8 mouse cellular contexts compared by ENCODE assay signal in the genomic region with DNA sequence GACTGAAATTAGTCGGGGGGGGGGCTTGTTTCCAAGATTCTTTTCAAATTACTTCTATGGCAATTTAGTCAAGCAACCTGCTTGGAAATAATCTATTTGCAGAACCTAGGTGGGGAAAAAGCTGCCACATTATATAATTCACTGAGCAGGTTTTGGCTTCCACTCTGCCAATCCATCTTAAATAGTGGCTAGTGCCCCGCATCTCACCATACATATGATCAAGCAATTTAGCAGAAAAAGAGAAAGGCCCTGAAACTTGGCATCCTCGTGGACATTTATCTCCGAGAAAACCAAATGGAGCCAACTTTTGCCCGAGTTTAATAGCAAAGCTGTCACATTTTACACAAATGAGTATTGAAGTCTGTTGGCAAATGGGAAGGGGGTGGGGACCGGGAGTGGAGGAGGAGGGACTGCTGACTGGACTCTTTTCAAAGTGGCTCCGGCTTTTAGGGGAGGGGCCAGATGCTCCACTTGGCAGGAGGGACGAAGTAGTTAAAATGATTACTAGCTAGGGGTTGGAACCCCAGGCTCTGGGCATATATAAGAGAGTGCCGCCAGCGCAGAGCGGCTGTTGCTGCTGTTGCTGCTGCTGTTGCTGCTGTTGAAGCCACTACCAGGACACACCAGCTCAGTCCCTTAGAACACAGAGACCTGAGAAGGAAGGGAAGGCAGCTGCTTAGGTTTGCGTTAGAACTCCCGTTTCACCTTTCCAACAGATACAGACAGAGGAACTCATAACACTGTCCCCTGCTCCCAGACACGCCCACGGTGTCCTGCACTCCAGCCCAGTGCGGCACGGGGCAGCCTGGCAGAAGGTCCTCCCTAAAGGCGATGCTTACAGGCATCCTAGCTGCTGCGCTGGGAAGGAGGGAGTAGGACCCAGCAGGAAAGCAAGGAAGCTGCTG. TPM values are rescaled to one million over a fixed set of nuclear protein-coding genes. Genes with fewer than 3 reads are reported as not detected.
A peak's percentile ranks its signal among the peaks of the same experiment; 100 is the strongest.
DNase-seq lines count a peak whose midpoint lies in the region; ATAC-seq and TF ChIP-seq lines count a peak whose summit lies in the region.

A gene (plus strand): TSS at position 567 of the 905 bp plus-strand sequence.

- TF ChIP-seq CTCF in heart, postnatal 0 days (IDR thresholded peaks at IDR 0.05; ENCODE audit: low read depth) = no peak
- TF ChIP-seq CTCF in olfactory bulb, adult 2 months (IDR thresholded peaks at IDR 0.05; ENCODE audit: insufficient read depth, low read depth, low read length) = no peak

- no peaks in the 10 kb centered on the region for H3K36me3 ChIP-seq in heart, postnatal 0 days (replicated peaks; ENCODE audit: control insufficient read depth, insufficient read depth, low read length)
- H3K36me3 ChIP-seq in limb, embryonic 12.5 days = no peaks in the 10 kb centered on the region

- H3K4me3 ChIP-seq in heart, postnatal 0 days (ENCODE audit: low read depth, low read length) = peak within 1 kb of the TSS; percentile 37
- H3K4me3 ChIP-seq in limb, embryonic 12.5 days (replicated peaks) = peak within 1 kb of the TSS; percentile 48
- peak within 1 kb of the TSS; percentile 46 for H3K4me3 ChIP-seq in olfactory bulb, adult 2 months (ENCODE audit: insufficient read depth, low read depth, low read length)

- no peaks in the 10 kb centered on the region for H3K9me3 ChIP-seq in heart, postnatal 0 days (replicated peaks; ENCODE audit: control insufficient read depth, low read length)
- no peaks in the 10 kb centered on the region for H3K9me3 ChIP-seq in limb, embryonic 12.5 days

- 0 out of 2 replicates have a peak, but pooled peaks cover 2% of the 10 kb centered on the region for H3K4me1 ChIP-seq in heart, postnatal 0 days (ENCODE audit: control insufficient read depth, insufficient read depth)
- H3K4me1 ChIP-seq in limb, embryonic 12.5 days (replicated peaks) = peaks cover 9% of the 10 kb centered on the region; the same call in 1 of the 2 replicates
- H3K4me1 ChIP-seq in olfactory bulb, adult 2 months (ENCODE audit: control insufficient read depth, insufficient read depth, low read length) = peaks cover 11% of the 10 kb centered on the region

- peaks cover 6% of the 10 kb centered on the region; the same call in 1 of the 2 replicates for H3K27me3 ChIP-seq in heart, postnatal 0 days (ENCODE audit: control insufficient read depth, insufficient read depth, low read length)
- peaks cover 18% of the 10 kb centered on the region for H3K27me3 ChIP-seq in limb, embryonic 12.5 days

- 13% methylated on average over 19 of the region's 19 CpGs for WGBS in heart, postnatal 0 days
- 11% methylated on average over 19 of the region's 19 CpGs for WGBS in limb, embryonic 12.5 days
- 4% methylated on average over 19 of the region's 19 CpGs for WGBS in olfactory bulb, adult 2 months

- TF ChIP-seq EP300 in heart, postnatal 0 days (IDR thresholded peaks at IDR 0.05; ENCODE audit: low read depth) = no peak

- no peak for DNase-seq in frontal cortex, postnatal 25 days (ENCODE audit: low spot score in 2 of 2)
- DNase-seq in 3134 (ENCODE audit: extremely low read depth, insufficient read length, low spot score) = peak; percentile 6
- peak; percentile 59 for DNase-seq in embryo, embryonic 10.5 days (ENCODE audit: low spot score)
- DNase-seq in heart, postnatal 0 days (ENCODE audit: low spot score) = no peak
- DNase-seq in MN1 (ENCODE audit: low spot score) = no peak

- H3K4me2 ChIP-seq in heart, postnatal 0 days (ENCODE audit: low read depth, low read length) = peak within 1 kb of the TSS; percentile 76
- H3K4me2 ChIP-seq in limb, embryonic 12.5 days = peak within 1 kb of the TSS; percentile 90

- TF ChIP-seq POLR2A in olfactory bulb, adult 2 months (IDR thresholded peaks at IDR 0.05; ENCODE audit: insufficient read depth, low read depth, low read length) = no peak

- H3K27ac ChIP-seq in heart, postnatal 0 days (ENCODE audit: low read depth) = no peak within 1 kb of the TSS
- H3K27ac ChIP-seq in limb, embryonic 12.5 days = no peak within 1 kb of the TSS
- H3K27ac ChIP-seq in olfactory bulb, adult 2 months (ENCODE audit: insufficient read depth, low read depth, low read length) = no peak within 1 kb of the TSS

- H3K9ac ChIP-seq in heart, postnatal 0 days (replicated peaks; ENCODE audit: low read depth, low read length) = 0 out of 2 replicates have a peak within 1 kb of the TSS, but pooled peaks have one; percentile 17
- H3K9ac ChIP-seq in limb, embryonic 12.5 days (replicated peaks) = peak within 1 kb of the TSS; percentile 47

- peak; percentile 86 for ATAC-seq in frontal cortex, adult (ENCODE audit: low TSS enrichment)
- no peak for ATAC-seq in heart, postnatal 0 days (ENCODE audit: insufficient read depth, low read depth)
- ATAC-seq in limb, embryonic 12.5 days (ENCODE audit: insufficient number of reproducible peaks, insufficient read depth, low FRiP score, low TSS enrichment, low read depth) = peak; percentile 81

RNA-seq across cellular contexts. Expression of the gene that starts here (rescaled TPM):
- total RNA-seq in heart, postnatal 0 days (2014; rRNA removed; ENCODE audit: low replicate concordance) = not detected in 2 replicates
- polyA plus RNA-seq in heart, postnatal 0 days (2015; fragmentation: Nextera tagmentation; extraction: Ambion mirVana) = 0.11 and 0.21 TPM in 2 replicates
- polyA plus RNA-seq in limb, embryonic 12.5 days (2016; fragmentation: Nextera tagmentation; extraction: Ambion mirVana) = 8.4 and 11.1 TPM in 2 replicates
- not detected in 2 replicates for polyA plus RNA-seq in olfactory bulb, adult 2 months (2012; ENCODE audit: insufficient read depth, insufficient read length, low replicate concordance, missing spikeins)

Comparison
In these comparisons a context has a peak if more than half of its experiments do, and no peak if none do; other contexts are left out.
1. DNase-seq: peak in 3134 (single experiment) and embryo, embryonic 10.5 days (single experiment); none in frontal cortex, postnatal 25 days (0 of 2), heart, postnatal 0 days (single experiment) and MN1 (single experiment).
2. Peak in every context shown above with its lines, with median percentiles within 50 percentile points of each other: H3K4me3 ChIP-seq.